Mouse (Mus musculus): ENCODE data around the gene Slc48a1.

Slc48a1 gene

GRCm38 (mm10) chr15:97781961-97782748, 3.8 kb downstream of the Slc48a1 start:
- DNase-seq (ENCODE audit: low read depth, low spot score): no peak

DNA sequence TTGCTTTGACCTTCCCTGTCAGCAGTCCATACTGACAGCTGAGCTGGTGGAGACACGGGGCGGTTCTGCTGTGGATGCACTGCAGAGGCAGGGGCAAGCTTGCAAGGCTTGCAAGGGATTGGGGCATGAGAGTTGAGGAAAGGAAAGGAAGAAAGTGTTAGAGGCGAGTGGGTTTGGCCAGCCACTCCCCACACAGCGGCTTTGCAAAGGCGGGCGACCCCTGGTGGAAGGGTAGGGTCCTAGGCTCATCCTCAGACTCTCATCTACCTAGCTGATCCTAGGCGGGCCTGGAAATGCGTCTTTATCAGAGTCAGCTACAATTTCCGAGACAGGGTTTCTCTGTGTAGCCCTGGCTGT, 4.4 kb downstream of the Slc48a1 start:
- peak; percentile 72 for DNase-seq (ENCODE audit: low read depth, low spot score)

GRCm38 (mm10) chr15:97784092-97784559, 5.8 kb downstream of the Slc48a1 start:
- DNase-seq (ENCODE audit: low read depth, low spot score): peak; percentile 93

DNA sequence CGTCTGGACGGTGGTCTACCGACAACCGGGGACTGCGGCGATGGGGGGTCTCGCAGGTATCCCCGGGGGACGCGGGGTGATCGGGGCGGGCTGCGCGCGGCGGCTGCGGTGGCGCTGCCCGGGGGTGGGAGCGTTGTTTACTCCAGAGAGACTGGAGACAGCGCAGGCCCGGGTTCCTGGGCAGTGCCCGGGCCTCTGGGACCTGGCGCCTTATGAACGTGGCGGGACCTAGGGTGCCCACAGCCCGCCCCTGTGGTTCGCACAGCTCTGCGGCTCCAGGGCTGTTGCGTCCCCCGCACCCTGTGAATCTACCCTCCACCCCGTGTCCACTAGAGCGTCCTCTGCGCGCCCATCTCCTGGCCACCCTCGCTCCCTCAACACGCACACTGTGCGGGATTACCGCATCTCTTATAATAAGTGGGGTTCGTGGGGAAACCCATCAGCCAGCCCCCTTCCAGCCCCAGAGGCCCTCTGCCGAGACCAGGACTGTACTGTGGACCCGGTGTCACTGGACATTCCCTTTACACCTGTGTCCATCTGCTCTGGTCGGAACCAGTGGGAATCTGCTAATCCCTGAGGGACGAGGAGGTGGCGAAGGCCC, 6.3 kb downstream of the Slc48a1 start:
- no peak for DNase-seq (ENCODE audit: low read depth, low spot score)

DNA sequence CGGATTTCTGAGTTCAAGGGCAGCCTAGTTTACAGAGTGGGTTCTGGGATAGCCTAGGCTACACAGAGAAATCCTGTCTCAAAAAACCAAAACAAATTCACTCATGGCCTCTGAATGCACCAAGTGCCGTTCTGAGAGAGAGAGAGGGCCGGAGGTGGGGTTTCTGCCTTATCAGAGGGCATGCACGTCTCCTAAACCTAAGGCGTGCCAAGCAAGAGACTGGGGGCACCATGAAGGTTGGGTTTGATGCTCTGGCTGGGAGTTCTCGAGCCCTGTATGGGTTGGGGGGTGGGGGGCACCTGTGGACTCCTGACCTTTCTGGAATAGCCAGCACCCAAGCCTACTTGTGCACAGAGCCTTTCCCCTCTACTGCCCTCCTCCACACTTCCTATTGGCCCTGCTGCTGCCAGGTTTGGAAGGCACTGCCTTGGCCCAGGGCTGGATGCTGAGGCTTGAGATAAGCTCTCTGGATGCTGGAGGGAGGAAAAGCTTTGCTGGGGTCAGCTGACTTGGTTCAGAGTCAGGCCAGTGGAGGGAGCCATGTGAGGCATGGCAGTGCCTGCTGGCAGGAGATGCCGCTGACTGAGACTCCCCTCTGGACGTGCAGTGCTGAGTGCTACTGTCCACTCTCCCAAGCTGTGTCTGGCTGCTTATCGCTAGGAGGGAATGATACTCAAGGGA, 7.6 kb downstream of the Slc48a1 start:
- DNase-seq (ENCODE audit: low read depth, low spot score): no peak

DNA sequence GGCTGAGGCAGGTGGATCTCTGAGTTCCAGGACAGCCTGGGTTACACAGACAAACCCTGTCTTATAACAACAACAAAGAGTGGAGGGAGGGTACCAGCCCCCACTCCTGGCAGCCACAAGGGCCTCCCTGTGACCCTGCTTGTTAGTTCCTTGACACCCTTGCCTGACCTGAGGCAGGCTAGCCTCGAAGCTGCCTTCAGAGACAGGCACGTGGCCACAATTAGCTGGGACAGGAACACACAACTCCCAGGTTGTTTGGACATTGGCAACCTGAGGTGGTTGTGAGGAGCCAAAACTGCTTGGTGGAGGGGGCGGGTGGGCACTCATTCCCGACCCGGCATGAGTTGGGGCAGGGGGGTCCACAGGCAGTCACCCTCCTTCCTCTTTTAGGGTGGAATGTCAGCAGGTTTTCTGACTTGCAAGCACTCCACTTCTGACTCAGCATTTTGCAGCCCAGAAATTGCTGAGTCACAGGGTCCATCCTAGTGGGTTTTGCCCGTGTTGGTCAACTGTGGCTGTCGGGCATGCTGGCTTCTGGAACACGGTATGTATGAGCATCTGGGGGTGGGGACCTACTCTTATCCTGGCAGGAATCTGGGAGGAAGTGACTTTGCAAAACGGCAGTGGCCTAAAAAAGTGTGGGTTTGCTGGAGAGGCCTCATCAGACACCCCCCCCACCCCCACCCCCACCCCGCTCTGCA, 8.2 kb downstream of the Slc48a1 start:
- peak; percentile 35 for DNase-seq (ENCODE audit: low read depth, low spot score)

GRCm38 (mm10) chr15:97787148-97787798, 9.0 kb downstream of the Slc48a1 start:
- DNase-seq (ENCODE audit: low read depth, low spot score): no peak

GRCm38 (mm10) chr15:97787799-97788667, 9.7 kb downstream of the Slc48a1 start:
- no peak for DNase-seq (ENCODE audit: low read depth, low spot score)

DNA sequence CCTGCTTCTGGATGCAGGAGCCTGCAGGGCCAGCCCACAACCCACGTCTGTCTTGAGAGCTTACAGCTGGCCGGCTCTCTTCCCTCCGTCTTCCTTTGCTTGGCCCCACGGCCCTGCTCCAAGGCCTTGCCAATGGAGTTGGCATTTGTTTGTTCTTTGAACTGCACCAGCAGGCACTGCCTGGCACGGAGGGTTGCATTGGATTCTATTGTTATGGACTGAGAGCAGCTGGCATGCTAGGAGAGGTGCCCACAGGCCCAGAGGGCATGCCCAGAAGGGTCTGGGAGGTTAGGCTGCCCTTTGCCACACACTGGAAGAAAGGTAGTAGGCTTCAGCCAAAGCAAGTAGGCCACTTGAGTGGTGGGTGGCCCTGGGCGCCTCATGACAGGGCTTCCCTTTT, 10.5 kb downstream of the Slc48a1 start:
- DNase-seq (ENCODE audit: low read depth, low spot score): no peak

DNA sequence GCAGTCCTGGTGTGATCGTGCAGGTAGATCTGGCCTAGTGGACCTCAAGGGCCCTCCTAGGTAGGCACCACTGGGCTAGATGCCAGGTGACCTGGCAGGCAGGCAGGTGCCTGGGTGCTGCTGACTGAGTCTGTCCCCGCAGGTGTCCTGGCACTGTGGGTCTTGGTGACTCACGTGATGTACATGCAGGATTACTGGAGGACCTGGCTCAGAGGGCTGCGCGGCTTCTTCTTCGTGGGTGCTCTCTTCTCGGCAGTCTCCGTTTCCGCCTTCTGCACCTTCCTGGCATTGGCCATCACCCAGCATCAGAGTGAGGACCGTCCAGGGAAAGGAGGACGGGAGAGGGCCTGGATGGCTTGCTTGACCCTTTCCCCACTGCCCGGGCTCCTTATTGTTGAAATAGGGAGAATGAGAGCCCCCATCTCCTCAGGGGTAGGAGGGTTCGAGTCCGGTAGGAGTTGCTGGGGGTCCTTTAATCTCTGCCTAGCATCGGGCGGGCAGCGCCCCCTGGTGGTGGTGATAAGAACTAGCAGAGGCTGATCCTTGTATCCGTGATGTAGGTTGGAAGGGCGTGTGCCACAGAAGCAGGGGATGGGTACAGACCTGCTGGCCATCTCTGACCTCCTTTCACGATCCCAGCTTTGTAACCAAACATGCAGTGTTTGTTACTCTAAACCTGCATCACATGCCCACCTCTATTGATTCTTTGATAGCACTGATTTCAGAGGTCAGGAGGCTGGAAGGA, 11.6 kb downstream of the Slc48a1 start:
- DNase-seq (ENCODE audit: low read depth, low spot score): peak; percentile 64

DNA sequence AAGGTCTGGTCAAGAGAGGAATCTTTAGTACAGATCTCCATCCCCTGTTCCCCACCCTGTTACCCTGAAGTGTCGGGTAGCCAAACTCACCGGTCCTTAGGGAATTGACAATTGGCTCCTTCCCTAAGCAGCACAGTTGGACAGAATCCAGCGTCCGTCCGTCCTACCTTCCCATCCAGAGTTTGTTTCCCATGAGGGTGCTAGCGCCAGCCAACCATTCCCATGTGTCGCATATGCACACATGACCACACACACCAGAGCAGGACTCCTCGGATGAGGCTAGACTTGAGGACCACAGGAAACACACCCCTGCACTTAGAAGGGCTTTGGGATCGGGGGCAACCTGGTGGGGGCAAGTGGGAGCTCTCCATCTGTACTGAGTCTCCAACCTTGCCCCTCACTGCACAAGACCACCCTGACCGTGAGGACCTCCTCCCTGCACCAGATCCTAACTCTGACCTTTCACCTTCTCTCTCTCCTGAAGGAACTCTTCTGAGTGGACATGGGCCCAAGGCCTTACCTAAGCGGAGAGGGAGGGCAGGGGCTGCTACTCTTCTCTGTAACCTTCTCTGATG, 12.9 kb downstream of the Slc48a1 start:
- DNase-seq (ENCODE audit: low read depth, low spot score): no peak

GRCm38 (mm10) chr15:97793386-97794153, 15.2 kb downstream of the Slc48a1 start:
- no peak for DNase-seq (ENCODE audit: low read depth, low spot score)

DNA sequence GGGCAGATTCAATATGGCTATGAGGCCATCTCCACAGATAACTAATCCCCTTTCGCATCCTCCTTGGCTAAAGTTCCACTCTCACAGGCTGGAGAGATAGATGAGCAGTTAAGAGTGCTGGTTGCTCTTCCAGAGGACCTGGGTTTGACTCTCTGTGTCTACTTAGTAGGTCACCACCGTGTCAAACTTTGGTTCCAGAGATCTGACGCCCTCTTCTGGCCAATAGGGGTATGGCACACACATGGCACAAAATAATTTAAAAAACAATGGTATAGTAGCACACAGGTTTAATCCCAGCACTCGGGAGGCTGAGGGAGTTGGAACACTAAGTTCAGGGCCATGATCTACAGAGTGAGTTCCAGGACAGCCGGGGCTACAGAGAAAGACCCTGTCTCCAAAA, 15.9 kb downstream of the Slc48a1 start:
- no peak for DNase-seq (ENCODE audit: low read depth, low spot score)

DNA sequence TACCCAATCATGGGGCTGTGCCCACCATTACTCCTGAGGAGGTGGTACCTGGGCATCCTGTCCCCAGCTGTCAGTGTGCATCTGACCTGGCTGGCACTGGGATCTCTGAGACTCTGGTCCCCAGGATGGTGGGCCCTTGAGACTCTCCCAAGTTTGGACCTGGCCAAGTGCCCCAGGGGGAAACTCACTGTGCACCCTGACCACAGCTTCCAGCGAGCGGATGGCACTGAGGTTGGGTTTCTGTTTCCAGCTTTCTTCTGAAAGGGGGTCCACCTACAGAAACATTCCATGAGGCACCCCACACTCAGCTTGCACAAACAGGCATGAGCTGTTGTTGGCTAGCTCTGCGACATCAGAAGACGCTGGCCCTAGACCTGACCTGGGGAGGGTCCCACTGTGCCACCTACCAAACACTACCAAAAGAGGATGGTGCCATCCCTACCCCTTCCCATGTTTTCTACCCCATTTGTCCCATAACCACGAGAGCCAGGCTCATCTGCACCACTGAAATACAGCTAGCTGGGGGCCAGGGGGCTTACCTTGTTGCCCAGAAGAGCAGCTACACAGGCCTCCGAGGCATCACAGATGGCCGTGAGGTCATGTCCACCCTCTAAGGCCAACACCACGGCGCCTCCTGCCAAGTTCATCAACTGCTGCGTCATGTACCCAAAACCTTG, 17.4 kb downstream of the Slc48a1 start:
- DNase-seq (ENCODE audit: low read depth, low spot score): no peak

DNA sequence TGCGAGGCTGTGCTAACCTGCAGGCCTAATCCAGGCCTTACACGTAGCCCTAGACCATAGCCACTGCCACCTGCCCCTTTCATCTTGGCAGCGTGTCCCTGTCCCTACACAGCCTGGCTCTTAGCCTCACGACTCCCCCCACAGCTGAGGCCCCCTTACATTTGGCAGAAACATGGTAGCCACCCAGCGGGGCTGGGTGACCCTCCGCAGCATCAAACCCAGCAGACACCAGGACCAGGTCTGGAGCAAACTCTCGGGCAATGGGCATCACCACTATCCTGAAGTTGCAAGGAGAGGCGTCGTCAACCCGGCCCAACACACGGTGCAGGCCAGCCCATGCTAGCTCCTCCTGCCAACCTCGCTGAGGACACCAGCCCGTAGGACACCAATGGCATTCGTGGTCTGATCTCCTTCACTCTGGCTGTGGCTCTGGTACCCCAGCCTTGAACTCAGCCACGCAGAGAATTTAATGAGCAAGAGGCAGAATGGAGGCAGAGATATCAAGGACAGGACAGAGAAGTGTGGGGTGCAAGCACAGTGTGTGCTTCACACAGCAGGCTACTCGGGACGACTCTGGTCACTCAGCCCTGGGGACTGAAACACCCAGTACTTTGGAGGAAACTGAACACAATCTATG, 18.5 kb downstream of the Slc48a1 start:
- DNase-seq (ENCODE audit: low read depth, low spot score): no peak

DNA sequence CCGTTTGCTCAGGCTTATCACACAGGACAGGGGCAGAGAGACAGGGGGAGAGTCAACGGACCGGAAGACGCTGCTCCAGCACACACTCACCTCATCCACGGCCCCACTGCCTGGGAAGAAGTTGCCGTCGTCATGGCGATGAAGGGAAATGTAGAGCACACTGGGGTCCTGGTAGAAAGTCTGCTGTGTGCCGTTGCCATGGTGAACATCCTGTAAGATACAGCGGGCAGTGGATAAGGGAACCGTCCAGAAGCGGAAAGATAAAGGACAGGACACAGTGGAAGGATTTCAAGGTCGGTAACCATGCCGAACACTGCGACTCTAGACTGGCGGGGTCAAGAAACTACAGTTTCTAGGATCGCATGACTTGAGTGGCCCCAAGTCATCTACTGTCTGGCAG, 19.8 kb downstream of the Slc48a1 start:
- DNase-seq (ENCODE audit: low read depth, low spot score): no peak

GRCm38 (mm10) chr15:97799446-97799845, 21.1 kb downstream of the Slc48a1 start:
- no peak for DNase-seq (ENCODE audit: low read depth, low spot score)

DNA sequence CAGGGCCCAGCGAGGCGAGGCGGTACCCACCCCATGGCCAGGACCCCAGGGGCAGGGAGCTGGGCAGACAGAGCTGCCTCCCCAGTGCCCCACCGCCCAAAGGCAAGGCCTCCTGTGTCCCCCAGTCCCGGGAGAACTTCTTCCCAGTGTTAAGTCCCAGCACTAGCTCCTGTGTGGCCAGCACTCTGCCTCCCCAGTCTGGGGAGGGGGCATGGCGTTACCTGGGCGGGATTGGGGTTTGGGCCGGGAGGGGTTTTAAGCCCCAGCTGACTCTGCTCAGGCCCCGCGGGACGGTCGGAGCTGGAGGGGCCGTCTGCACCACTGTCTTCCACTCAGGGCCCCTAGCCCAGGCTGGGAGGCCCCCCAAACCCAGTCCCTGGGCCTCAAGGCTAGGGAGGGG, 22.5 kb downstream of the Slc48a1 start:
- DNase-seq (ENCODE audit: low read depth, low spot score): no peak
